Mouse (Mus musculus) G1E (cell line): Measurements from ENCODE around the gene Vps11.

ENCODE experiments used
- CTCF ChIP-seq: IDR thresholded peaks from 2 replicates; pipeline ENCODE4 v1.5.1; 2012; ENCODE audit warnings: low read depth, low read length, inconsistent platforms, mixed read lengths
- GATA1 ChIP-seq: IDR thresholded peaks from 2 replicates; pipeline ENCODE4 v1.6.1; 2012; ENCODE audit warnings: borderline replicate concordance, low read length, inconsistent platforms, mixed read lengths
- GATA2 ChIP-seq: IDR thresholded peaks from 2 replicates; pipeline ENCODE4 v1.6.1; 2012; ENCODE audit warnings: low read depth, low read length, inconsistent platforms, borderline replicate concordance
- TAL1 ChIP-seq: conservative IDR thresholded peaks from 2 replicates; pipeline ENCODE4 v1.6.1; 2012; ENCODE audit warnings: low read depth, low read length, inconsistent platforms, mixed read lengths

DNA sequence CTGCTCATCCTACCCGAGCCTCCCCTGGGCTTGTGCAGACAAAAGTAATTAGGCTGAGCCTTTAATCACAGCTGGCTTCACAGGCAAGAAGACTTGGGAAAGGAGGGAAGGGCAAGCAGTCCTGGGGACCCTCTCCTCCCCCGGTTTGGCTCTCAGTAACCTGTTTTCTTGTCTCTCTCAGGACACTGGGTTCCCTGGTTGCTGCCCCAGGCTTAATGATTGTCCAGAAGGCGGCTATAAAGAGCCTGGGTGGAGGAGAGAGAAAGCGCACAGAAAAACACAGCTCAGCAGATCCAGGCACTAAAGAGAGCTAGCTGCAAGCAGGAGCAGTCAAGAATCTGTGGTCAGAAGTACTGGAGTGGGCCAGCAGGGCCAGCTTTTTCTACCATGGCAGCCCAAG, 36.6 kb upstream of the Vps11 start:
- TF ChIP-seq CTCF, result no peak
- TF ChIP-seq GATA1, result no peak
- TF ChIP-seq GATA2, result no peak
- no peak for TF ChIP-seq TAL1
